Mouse (Mus musculus) forebrain, embryonic 16.5 days (tissue): ENCODE measurements at regions not wholly inside any gene's neighbourhood (a gene's known extent, or its start where the extent isn't known, plus 50 kb on each side); places are given as distances from the start of the nearest gene placed in this dataset.
"Not testable (repeated sequence)": the region's sequence is repeated elsewhere in the genome, so short reads cannot be mapped to it uniquely, and the experiment has no call there.

Experiments
- ATAC-seq: fragments of 200-750 bp; cut with Nextera tagmentation; 2 replicates; pipeline ENCODE4 v1.8.0; 2017; ENCODE audit warnings: mild to moderate bottlenecking, moderate library complexity
- H3K27ac ChIP-seq: fragments of 300-500 bp; sonication (generic); 2 replicates; pipeline ENCODE4 v1.5.1; 2014; ENCODE audit warnings: low read length, control low read depth
- H3K27me3 ChIP-seq: fragments of 300-500 bp; sonication (generic); replicated peaks from 2 replicates; pipeline ENCODE4 v1.6.1; 2014; ENCODE audit warnings: low read length; ENCODE audit not compliant: control insufficient read depth, insufficient read depth
- H3K36me3 ChIP-seq: fragments of 300-500 bp; sonication (generic); 2 replicates; pipeline ENCODE4 v1.6.1; 2014; ENCODE audit not compliant: control insufficient read depth, insufficient read depth
- H3K4me1 ChIP-seq: fragments of 300-500 bp; sonication (generic); replicated peaks from 2 replicates; pipeline ENCODE4 v1.6.1; 2014; ENCODE audit warnings: low read length; ENCODE audit not compliant: control insufficient read depth, insufficient read depth
- H3K4me2 ChIP-seq: fragments of 300-500 bp; sonication (generic); 2 replicates; pipeline ENCODE4 v1.6.1; 2014; ENCODE audit warnings: mild to moderate bottlenecking, low read length, control low read depth
- H3K4me3 ChIP-seq: fragments of 300-500 bp; sonication (generic); replicated peaks from 2 replicates; pipeline ENCODE4 v1.5.1; 2014; ENCODE audit warnings: mild to moderate bottlenecking, low read length, control low read depth
- H3K9ac ChIP-seq: fragments of 300-500 bp; sonication (generic); replicated peaks from 2 replicates; pipeline ENCODE4 v1.6.1; 2014; ENCODE audit warnings: low read depth, low read length, control low read depth
- H3K9me3 ChIP-seq: fragments of 300-500 bp; sonication (generic); 2 replicates; pipeline ENCODE4 v1.6.1; 2016; ENCODE audit warnings: low read length; ENCODE audit not compliant: control insufficient read depth
- WGBS: fragments of 180-500 bp; shearing (Covaris S2); extraction: QIAGEN DNeasy Blood & Tissue Kit; methylation state at CpG from one replicate; pipeline ENCODE4 v1.1.7; 2014; 5-methylcytosine and 5-hydroxymethylcytosine counted together

- not testable (repeated sequence) for H3K27ac ChIP-seq, ATAC-seq, H3K4me2 ChIP-seq, H3K4me3 ChIP-seq, H3K27me3 ChIP-seq, H3K9me3 ChIP-seq, H3K36me3 ChIP-seq, H3K9ac ChIP-seq
- H3K4me1 ChIP-seq: peaks cover 13% of the 10 kb centered on the region
- WGBS: 78% methylated on average over 12 of the region's 12 CpGs
Measured at GRCm38 (mm10) chr14:61760176-61760575, 152.9 kb downstream of the Kcnrg start.

GRCm38 (mm10) chr14:61762076-61762475 is 154.8 kb downstream of the Kcnrg start:
- H3K4me3 ChIP-seq: no peak overlapping the region
- H3K4me2 ChIP-seq: no peak overlapping the region
- ATAC-seq: no peak
- H3K27ac ChIP-seq: no peak overlapping the region
- H3K9ac ChIP-seq: no peak overlapping the region
- peaks cover 7% of the 10 kb centered on the region for H3K4me1 ChIP-seq
- 84% methylated on average over 5 of the region's 5 CpGs for WGBS
- no peaks in the 10 kb centered on the region for H3K27me3 ChIP-seq
- no peaks in the 10 kb centered on the region for H3K9me3 ChIP-seq
- no peaks in the 10 kb centered on the region for H3K36me3 ChIP-seq

- Histone ChIP-seq H3K27ac (no peak overlapping the region), H3K4me3 (no peak overlapping the region), H3K9me3 (no peaks in the 10 kb centered on the region), H3K9ac (no peak overlapping the region), H3K27me3 (no peaks in the 10 kb centered on the region), H3K36me3 (no peaks in the 10 kb centered on the region), H3K4me1 (no peaks in the 10 kb centered on the region), H3K4me2 (no peak overlapping the region)
- no peak for ATAC-seq
- 77% methylated on average over 5 of the region's 5 CpGs for WGBS
Measured at GRCm38 (mm10) chr14:61769881-61770280, 162.6 kb downstream of the Kcnrg start.

- no peak for ATAC-seq
- Histone ChIP-seq H3K4me1 (no peaks in the 10 kb centered on the region), H3K27me3 (no peaks in the 10 kb centered on the region), H3K27ac (no peak overlapping the region), H3K36me3 (no peaks in the 10 kb centered on the region), H3K9me3 (no peaks in the 10 kb centered on the region), H3K9ac (no peak overlapping the region), H3K4me3 (no peak overlapping the region), H3K4me2 (no peak overlapping the region)
- 90% methylated on average over 3 of the region's 3 CpGs for WGBS
Measured at GRCm38 (mm10) chr14:61774171-61774570, 166.9 kb downstream of the Kcnrg start.

- WGBS: 84% methylated on average over 5 of the region's 5 CpGs
- H3K27ac ChIP-seq: no peak overlapping the region
- H3K27me3 ChIP-seq: no peaks in the 10 kb centered on the region
- no peak overlapping the region for H3K4me2 ChIP-seq
- no peak overlapping the region for H3K9ac ChIP-seq
- H3K4me3 ChIP-seq: no peak overlapping the region
- no peaks in the 10 kb centered on the region for H3K36me3 ChIP-seq
- H3K9me3 ChIP-seq: no peaks in the 10 kb centered on the region
- no peak for ATAC-seq
- H3K4me1 ChIP-seq: no peaks in the 10 kb centered on the region
Measured at GRCm38 (mm10) chr14:61778618-61779017, 171.4 kb downstream of the Kcnrg start.

- Histone ChIP-seq H3K4me1 (no peaks in the 10 kb centered on the region), H3K27me3 (no peaks in the 10 kb centered on the region), H3K9me3 (no peaks in the 10 kb centered on the region), H3K9ac (no peak overlapping the region), H3K27ac (no peak overlapping the region), H3K36me3 (no peaks in the 10 kb centered on the region), H3K4me3 (no peak overlapping the region), H3K4me2 (no peak overlapping the region)
- ATAC-seq: no peak
- WGBS: 83% methylated on average over 3 of the region's 3 CpGs
Measured at GRCm38 (mm10) chr14:61783206-61783605, 175.9 kb downstream of the Kcnrg start.

- ATAC-seq: no peak
- Histone ChIP-seq H3K27me3 (no peaks in the 10 kb centered on the region), H3K9me3 (no peaks in the 10 kb centered on the region), H3K4me1 (no peaks in the 10 kb centered on the region), H3K36me3 (no peaks in the 10 kb centered on the region), H3K4me3 (no peak overlapping the region), H3K4me2 (no peak overlapping the region), H3K27ac (no peak overlapping the region), H3K9ac (no peak overlapping the region)
- WGBS: 82% methylated on average over 4 of the region's 4 CpGs
Measured at GRCm38 (mm10) chr14:61784609-61785008, 177.4 kb downstream of the Kcnrg start.

- no peak for ATAC-seq
- Histone ChIP-seq H3K9ac (no peak overlapping the region), H3K4me3 (no peak overlapping the region), H3K36me3 (no peaks in the 10 kb centered on the region), H3K4me2 (no peak overlapping the region), H3K9me3 (no peaks in the 10 kb centered on the region), H3K27me3 (no peaks in the 10 kb centered on the region), H3K4me1 (no peaks in the 10 kb centered on the region), H3K27ac (no peak overlapping the region)
Measured at GRCm38 (mm10) chr14:61786031-61786430, 178.8 kb downstream of the Kcnrg start.

- Histone ChIP-seq H3K4me3 (no peak overlapping the region), H3K4me2 (no peak overlapping the region), H3K27ac (no peak overlapping the region), H3K9me3 (no peaks in the 10 kb centered on the region), H3K4me1 (no peaks in the 10 kb centered on the region), H3K27me3 (no peaks in the 10 kb centered on the region), H3K9ac (no peak overlapping the region), H3K36me3 (no peaks in the 10 kb centered on the region)
- ATAC-seq: no peak
- 90% methylated on average over 4 of the region's 4 CpGs for WGBS
Measured at GRCm38 (mm10) chr14:61787746-61788145, 180.5 kb downstream of the Kcnrg start.

- Histone ChIP-seq H3K9ac (no peak overlapping the region), H3K4me1 (no peaks in the 10 kb centered on the region), H3K27ac (no peak overlapping the region), H3K4me2 (no peak overlapping the region), H3K36me3 (no peaks in the 10 kb centered on the region; the same call in 1 of the 2 replicates), H3K27me3 (no peaks in the 10 kb centered on the region), H3K9me3 (no peaks in the 10 kb centered on the region; the same call in 1 of the 2 replicates), H3K4me3 (no peak overlapping the region)
- WGBS: 75% methylated on average over 20 of the region's 20 CpGs
- no peak for ATAC-seq
Measured at GRCm38 (mm10) chr14:61788998-61789790, 181.9 kb downstream of the Kcnrg start.
